Mouse (Mus musculus) left cerebral cortex, adult 11 months (tissue): ENCODE data around the gene Gypa.

ENCODE experiments used
- DNase-seq: peaks from one replicate; pipeline ENCODE4 v3.0.0; 2022; ENCODE audit warnings: low spot score

Gene Gypa

GRCm38 (mm10) chr8:80550436-80550835, 56.9 kb downstream of the Gypa start:
- no peak for DNase-seq

DNA sequence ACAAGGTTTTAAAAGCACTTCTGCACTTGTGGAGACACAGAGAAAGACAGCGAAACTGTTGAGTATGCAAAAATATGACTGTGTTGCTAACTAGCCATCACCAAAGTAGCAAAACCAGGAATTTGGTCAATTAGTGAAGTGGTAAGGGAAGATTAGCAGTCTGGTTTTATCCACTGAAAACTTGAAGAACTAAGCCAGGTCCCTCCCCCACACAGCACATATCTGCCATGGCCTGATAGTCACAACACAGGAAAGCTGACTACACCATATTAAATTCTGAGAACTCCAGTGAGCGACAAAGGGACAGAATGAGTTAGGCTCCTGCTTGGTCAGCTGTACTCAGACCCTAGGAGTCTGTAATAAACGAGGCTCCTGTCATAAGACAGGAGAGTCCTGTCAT, 57.7 kb downstream of the Gypa start:
- no peak for DNase-seq

DNA sequence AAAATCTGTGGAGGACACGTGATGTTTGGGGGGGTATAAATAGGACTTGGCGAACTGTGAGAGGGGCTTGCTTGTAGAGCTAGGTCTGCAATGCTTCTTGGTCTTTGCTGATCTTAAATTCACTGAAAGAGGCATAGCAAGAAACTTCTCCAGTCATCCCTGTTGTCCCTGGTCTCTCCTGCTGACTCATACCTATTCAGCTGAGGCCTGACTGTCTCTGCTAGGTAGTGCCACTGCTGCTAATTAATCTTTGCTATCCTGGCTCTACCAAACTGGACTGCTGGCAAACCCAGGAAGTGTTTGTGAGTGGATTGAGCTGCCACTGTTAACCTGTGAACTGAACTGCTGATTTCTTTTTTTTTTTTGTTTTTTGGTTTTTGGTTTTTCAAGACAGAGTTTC, 61.4 kb downstream of the Gypa start:
- no peak for DNase-seq
